Mouse (Mus musculus) ES-E14 (cell line): ENCODE results near the gene Syngr2.

Experiments
- CHD2 ChIP-seq: IDR thresholded peaks from 2 replicates; pipeline ENCODE4 v1.6.1; 2014; ENCODE audit warnings: mild to moderate bottlenecking, low read depth, low read length, inconsistent platforms
- HCFC1 ChIP-seq: IDR thresholded peaks from 2 replicates; pipeline ENCODE4 v1.6.1; 2012; ENCODE audit warnings: low read length, inconsistent platforms, borderline replicate concordance; ENCODE audit not compliant: insufficient read depth
- MAFK ChIP-seq: IDR thresholded peaks from 2 replicates; pipeline ENCODE4 v1.6.1; 2014; ENCODE audit warnings: mild to moderate bottlenecking, low read depth, low read length, inconsistent platforms; ENCODE audit not compliant: insufficient read depth
- ZC3H11A ChIP-seq: IDR thresholded peaks from 2 replicates; pipeline ENCODE4 v1.6.1; 2012; ENCODE audit warnings: low read depth, mild to moderate bottlenecking, inconsistent platforms, low read length, borderline replicate concordance

- TF ChIP-seq HCFC1 (no peak), ZC3H11A (no peak), CHD2 (no peak), MAFK (no peak)
Measured at GRCm38 (mm10) chr11:117828149-117828887, 18.9 kb downstream of the Syngr2 start.
